In the genomic region with DNA sequence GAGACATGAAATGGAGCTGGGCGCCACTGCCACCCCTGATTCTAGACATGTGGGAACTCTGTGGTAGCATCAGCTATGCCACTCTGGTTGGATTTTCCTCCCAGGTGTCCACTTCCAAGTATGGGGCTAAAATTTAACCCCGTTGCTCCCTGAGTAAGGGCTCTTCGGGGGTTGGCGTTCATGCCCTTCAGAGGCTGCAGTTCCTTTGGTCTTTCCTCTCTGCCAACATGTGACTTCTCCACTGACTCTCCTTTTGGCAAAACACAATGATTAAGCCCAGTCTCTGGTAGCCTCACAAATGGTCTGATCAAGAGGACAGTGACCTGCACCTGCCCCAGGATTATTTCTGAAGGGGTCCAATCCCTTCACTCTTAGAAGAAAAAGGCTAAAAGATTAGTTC, we compare ENCODE assay signal across 21 mouse cellular contexts.
"Had no signal": no experiment of that assay in that cellular context is flagged by ENCODE, and none has a peak within 500 bp of the region (broad histone marks: within the 10 kb centered on the region; RNA-seq: fewer than 3 reads in every experiment).

No protein-coding gene starts in this region.

- H3K27me3 ChIP-seq: forebrain, embryonic 15.5 days; heart, embryonic 12.5 days; hindbrain, embryonic 13.5 days; hindbrain, embryonic 15.5 days; limb, embryonic 13.5 days; limb, embryonic 15.5 days; liver, embryonic 12.5 days had no signal

- H3K4me3 ChIP-seq: forebrain, embryonic 15.5 days; heart, embryonic 10.5 days; heart, embryonic 12.5 days; hindbrain, embryonic 13.5 days; hindbrain, embryonic 15.5 days; limb, embryonic 13.5 days; limb, embryonic 15.5 days; liver, embryonic 12.5 days had no signal

- H3K4me2 ChIP-seq: forebrain, embryonic 15.5 days; heart, embryonic 12.5 days; hindbrain, embryonic 13.5 days; hindbrain, embryonic 15.5 days; limb, embryonic 13.5 days; limb, embryonic 15.5 days; liver, embryonic 12.5 days had no signal

- H3K36me3 ChIP-seq: forebrain, embryonic 15.5 days; heart, embryonic 10.5 days; heart, embryonic 12.5 days; hindbrain, embryonic 13.5 days; hindbrain, embryonic 15.5 days; limb, embryonic 13.5 days; limb, embryonic 15.5 days; liver, embryonic 12.5 days had no signal

- H3K27ac ChIP-seq: forebrain, embryonic 15.5 days; heart, embryonic 10.5 days; hindbrain, embryonic 13.5 days; hindbrain, embryonic 15.5 days; hindbrain, postnatal 0 days; limb, embryonic 13.5 days; limb, embryonic 15.5 days; liver, embryonic 12.5 days; liver, embryonic 14.5 days had no signal

- DNase-seq: forebrain, postnatal 0 days; gastrocnemius, postnatal 10 days; gastrocnemius, postnatal 36 days; heart, adult 18-20 months; heart, postnatal 10 days; kidney, postnatal 14 days; layer of hippocampus, adult 9-11 months; layer of hippocampus, postnatal 36 days; left cerebral cortex, postnatal 4 days; lung, adult 18-20 months had no signal

- H3K9ac ChIP-seq: forebrain, embryonic 15.5 days; forebrain, postnatal 0 days; heart, embryonic 12.5 days; hindbrain, embryonic 13.5 days; hindbrain, embryonic 15.5 days; limb, embryonic 13.5 days; limb, embryonic 15.5 days; liver, embryonic 12.5 days; liver, embryonic 14.5 days had no signal

- H3K4me1 ChIP-seq: heart, embryonic 10.5 days; heart, embryonic 12.5 days; liver, embryonic 12.5 days had no signal

- H3K9me3 ChIP-seq: forebrain, embryonic 15.5 days; heart, embryonic 10.5 days; heart, embryonic 12.5 days; hindbrain, embryonic 13.5 days; hindbrain, embryonic 15.5 days; limb, embryonic 13.5 days; limb, embryonic 15.5 days; liver, embryonic 12.5 days had no signal

- ATAC-seq: forebrain, embryonic 15.5 days; forebrain, postnatal 0 days; hindbrain, postnatal 0 days; intestine, embryonic 16.5 days; liver, embryonic 12.5 days had no signal
